Mouse (Mus musculus): ENCODE data around the gene Manbal. TPM values are rescaled to one million over a fixed set of nuclear protein-coding genes. Genes with fewer than 3 reads are reported as not detected.

Manbal gene
- polyA plus RNA-seq, 1 experiment from 2014 or later, result 21.8 TPM

DNA sequence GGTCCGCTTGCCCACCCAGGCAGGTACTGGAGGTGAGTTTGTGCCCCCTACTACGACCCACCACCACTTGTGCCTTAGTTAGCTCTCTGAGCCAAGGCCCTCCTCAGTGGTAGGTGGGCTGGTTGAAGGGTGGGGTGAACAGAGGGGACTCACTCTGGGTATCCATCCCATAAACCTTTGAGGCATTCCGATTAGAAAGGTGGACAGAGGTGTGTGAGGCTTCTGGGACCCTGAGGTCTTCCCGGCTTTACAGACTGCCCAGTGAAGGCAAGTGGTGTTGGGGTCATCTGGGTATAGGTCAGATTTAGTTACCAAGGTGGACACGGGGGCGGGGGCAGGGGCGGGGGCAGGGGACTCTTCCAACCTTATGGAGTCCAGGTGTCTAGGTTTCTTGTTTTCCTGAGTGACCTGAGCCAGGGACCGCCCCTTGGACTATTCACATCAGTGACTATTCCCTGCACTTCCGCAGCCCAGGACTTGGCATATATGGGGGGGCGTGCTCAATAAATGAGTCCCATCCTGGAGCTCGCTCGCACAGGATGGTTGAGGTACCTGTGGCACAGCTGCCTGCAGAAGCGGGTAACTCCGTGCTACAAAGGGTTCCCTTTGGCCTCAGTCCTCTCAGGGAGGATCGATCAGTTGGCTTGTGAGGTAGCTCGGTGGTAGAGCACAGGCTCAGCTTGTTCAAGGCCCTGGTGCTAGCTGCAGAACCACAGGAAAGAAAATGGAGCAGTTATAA lies 57.7 kb downstream of the Manbal start:
- Histone ChIP-seq H3K27ac (replicated peaks) (0 out of 2 replicates have a peak overlapping the region, but pooled peaks have one; percentile 53), H3K36me3 (replicated peaks) (no peaks in the 10 kb centered on the region), H3K27me3 (peaks cover 30% of the 10 kb centered on the region), H3K4me2 (peak overlapping the region; percentile 66), H3K4me1 (replicated peaks) (peaks cover 14% of the 10 kb centered on the region), H3K9ac (peak overlapping the region; percentile 50; the same call in 1 of the 2 replicates), H3K9me3 (replicated peaks) (no peaks in the 10 kb centered on the region), H3K4me3 (replicated peaks) (peak overlapping the region; percentile 59)
- ATAC-seq (ENCODE audit: insufficient read depth), result no peak
- 62% methylated on average over 16 of the region's 16 CpGs for WGBS (ENCODE audit: insufficient replicate concordance)

DNA sequence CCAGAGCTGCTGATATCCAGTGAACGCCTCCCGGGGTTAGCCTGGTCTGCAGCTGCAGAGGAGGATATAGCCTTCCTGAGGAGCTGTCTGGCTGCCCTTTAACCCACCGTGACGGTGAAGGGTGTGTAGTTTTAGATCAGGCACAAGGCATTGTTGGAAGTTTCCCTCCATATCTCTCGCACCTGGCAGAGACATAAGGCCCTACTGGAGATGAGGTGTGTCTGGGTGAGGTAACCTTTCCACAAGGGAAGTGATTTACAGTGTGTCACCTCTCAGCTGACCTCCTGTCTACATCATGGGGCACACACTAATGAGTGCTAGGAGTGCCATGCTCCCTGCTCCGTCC lies 58.2 kb downstream of the Manbal start:
- H3K9me3 ChIP-seq (replicated peaks), result no peaks in the 10 kb centered on the region
- peaks cover 14% of the 10 kb centered on the region for H3K4me1 ChIP-seq (replicated peaks)
- H3K27ac ChIP-seq (replicated peaks), result no peak overlapping the region
- ATAC-seq (ENCODE audit: insufficient read depth), result no peak
- no peak overlapping the region for H3K4me3 ChIP-seq (replicated peaks)
- H3K27me3 ChIP-seq, result peaks cover 30% of the 10 kb centered on the region
- WGBS (ENCODE audit: insufficient replicate concordance), result 53% methylated on average over 6 of the region's 6 CpGs
- no peak overlapping the region for H3K9ac ChIP-seq
- no peaks in the 10 kb centered on the region for H3K36me3 ChIP-seq (replicated peaks)
- no peak overlapping the region for H3K4me2 ChIP-seq

GRCm38 (mm10) chr2:157426171-157426570 lies 58.8 kb downstream of the Manbal start:
- 53% methylated on average over 6 of the region's 6 CpGs for WGBS (ENCODE audit: insufficient replicate concordance)

GRCm38 (mm10) chr2:157427164-157427563 lies 59.8 kb downstream of the Manbal start:
- no peak overlapping the region for H3K9ac ChIP-seq
- ATAC-seq (ENCODE audit: insufficient read depth), result no peak
- H3K4me1 ChIP-seq (replicated peaks), result peaks cover 14% of the 10 kb centered on the region
- no peak overlapping the region for H3K27ac ChIP-seq (replicated peaks)
- no peak overlapping the region for H3K4me3 ChIP-seq (replicated peaks)
- H3K4me2 ChIP-seq, result no peak overlapping the region
- peaks cover 30% of the 10 kb centered on the region for H3K27me3 ChIP-seq
- no peaks in the 10 kb centered on the region for H3K9me3 ChIP-seq (replicated peaks)
- WGBS (ENCODE audit: insufficient replicate concordance), result 62% methylated on average over 5 of the region's 5 CpGs
- H3K36me3 ChIP-seq (replicated peaks), result no peaks in the 10 kb centered on the region

More at GRCm38 (mm10) chr2:157426171-157426570, 58.8 kb downstream of the Manbal start:
- H3K36me3 ChIP-seq (replicated peaks), result no peaks in the 10 kb centered on the region
- H3K4me3 ChIP-seq (replicated peaks), result no peak overlapping the region
- ATAC-seq (ENCODE audit: insufficient read depth), result no peak
- H3K4me1 ChIP-seq (replicated peaks), result peaks cover 14% of the 10 kb centered on the region
- peaks cover 30% of the 10 kb centered on the region for H3K27me3 ChIP-seq
- H3K27ac ChIP-seq (replicated peaks), result no peak overlapping the region
- H3K9me3 ChIP-seq (replicated peaks), result no peaks in the 10 kb centered on the region
- no peak overlapping the region for H3K9ac ChIP-seq
- no peak overlapping the region for H3K4me2 ChIP-seq

- Histone ChIP-seq H3K4me1 (replicated peaks) (peaks cover 5% of the 10 kb centered on the region), H3K36me3 (replicated peaks) (no peaks in the 10 kb centered on the region), H3K27ac (replicated peaks) (no peak overlapping the region), H3K4me2 (no peak overlapping the region), H3K4me3 (replicated peaks) (no peak overlapping the region), H3K27me3 (peaks cover 21% of the 10 kb centered on the region), H3K9me3 (replicated peaks) (no peaks in the 10 kb centered on the region), H3K9ac (no peak overlapping the region)
- 21% methylated on average over 13 of the region's 13 CpGs for WGBS (ENCODE audit: insufficient replicate concordance)
- no peak for ATAC-seq (ENCODE audit: insufficient read depth)
Observed at GRCm38 (mm10) chr2:157428351-157429139, 61.2 kb downstream of the Manbal start.

DNA sequence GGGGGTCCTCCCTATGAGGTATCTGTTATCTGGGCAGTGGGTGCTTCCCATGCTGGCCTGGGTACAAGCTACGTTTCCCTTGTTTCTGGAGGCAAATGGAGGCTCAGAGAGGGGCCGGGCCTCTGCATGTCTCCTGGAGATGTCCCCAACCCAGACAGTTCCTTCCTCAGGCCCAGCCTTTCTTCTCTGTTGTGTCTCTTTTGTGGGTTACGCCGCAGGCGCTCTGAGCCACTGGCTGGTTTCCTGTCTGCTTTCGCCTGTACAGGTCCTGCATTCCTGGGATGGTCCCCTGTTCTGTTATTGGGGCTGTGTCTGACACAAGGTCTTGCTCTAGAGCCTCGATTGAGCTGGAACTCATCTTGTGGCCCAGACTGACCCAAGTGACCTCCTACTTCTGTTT lies 62.3 kb downstream of the Manbal start:
- Histone ChIP-seq H3K27ac (replicated peaks) (no peak overlapping the region), H3K9ac (no peak overlapping the region), H3K36me3 (replicated peaks) (no peaks in the 10 kb centered on the region), H3K9me3 (replicated peaks) (no peaks in the 10 kb centered on the region), H3K4me2 (no peak overlapping the region), H3K4me3 (replicated peaks) (no peak overlapping the region), H3K27me3 (peaks cover 9% of the 10 kb centered on the region), H3K4me1 (replicated peaks) (peaks cover 6% of the 10 kb centered on the region; the same call in 1 of the 2 replicates)
- 30% methylated on average over 7 of the region's 7 CpGs for WGBS (ENCODE audit: insufficient replicate concordance)
- no peak for ATAC-seq (ENCODE audit: insufficient read depth)

DNA sequence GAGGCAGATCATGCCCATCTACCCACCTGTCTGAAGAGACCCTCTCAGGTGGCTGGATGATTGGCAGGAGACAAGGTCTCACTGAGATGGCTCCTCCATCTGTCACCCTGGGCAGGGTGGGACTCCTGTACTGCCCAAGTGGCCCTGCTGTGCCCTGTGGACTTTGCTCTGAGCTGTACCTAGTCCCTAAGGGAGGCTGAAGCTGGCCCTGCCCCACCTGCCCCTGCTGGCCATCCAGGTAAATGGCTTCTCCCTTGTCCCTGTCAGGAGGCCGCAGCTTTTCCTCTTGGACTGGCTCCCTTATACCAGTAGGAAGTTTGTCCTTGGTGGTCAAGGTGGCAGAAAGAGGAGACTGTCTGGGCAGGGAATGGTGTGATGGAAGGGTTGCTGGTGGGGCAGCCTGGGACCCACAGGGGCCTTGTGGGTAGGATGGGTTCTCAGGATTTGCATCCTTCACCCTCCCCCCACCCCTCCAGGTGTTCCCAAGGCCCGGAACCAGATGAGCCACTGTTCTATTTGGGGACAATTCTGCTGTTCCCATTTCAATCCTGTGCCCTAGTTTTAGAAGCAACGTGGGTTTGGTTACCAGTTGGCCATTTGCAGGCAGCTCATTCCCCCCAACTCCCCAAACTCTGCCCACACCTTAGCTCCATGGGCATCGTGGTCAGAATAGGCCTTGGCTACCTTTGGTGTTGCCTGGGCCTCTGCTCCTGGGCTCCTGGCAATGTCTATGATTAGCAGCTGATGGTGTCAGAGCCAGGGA lies 63.5 kb downstream of the Manbal start:
- Histone ChIP-seq H3K4me1 (replicated peaks) (peaks cover 6% of the 10 kb centered on the region; the same call in 1 of the 2 replicates), H3K4me2 (no peak overlapping the region), H3K36me3 (replicated peaks) (no peaks in the 10 kb centered on the region), H3K27ac (replicated peaks) (no peak overlapping the region), H3K4me3 (replicated peaks) (no peak overlapping the region), H3K9ac (no peak overlapping the region), H3K9me3 (replicated peaks) (no peaks in the 10 kb centered on the region), H3K27me3 (no peaks in the 10 kb centered on the region; the same call in 1 of the 2 replicates)
- 44% methylated on average over 4 of the region's 4 CpGs for WGBS (ENCODE audit: insufficient replicate concordance)
- no peak for ATAC-seq (ENCODE audit: insufficient read depth)

- WGBS (ENCODE audit: insufficient replicate concordance), result 62% methylated on average over 5 of the region's 5 CpGs
- Histone ChIP-seq H3K27ac (replicated peaks) (no peak overlapping the region), H3K4me1 (replicated peaks) (peaks cover 6% of the 10 kb centered on the region; the same call in 1 of the 2 replicates), H3K4me3 (replicated peaks) (no peak overlapping the region), H3K9me3 (replicated peaks) (no peaks in the 10 kb centered on the region), H3K27me3 (no peaks in the 10 kb centered on the region; the same call in 1 of the 2 replicates), H3K9ac (no peak overlapping the region), H3K4me2 (no peak overlapping the region), H3K36me3 (replicated peaks) (no peaks in the 10 kb centered on the region)
- no peak for ATAC-seq (ENCODE audit: insufficient read depth)
Observed at GRCm38 (mm10) chr2:157431912-157432311, 64.5 kb downstream of the Manbal start.

DNA sequence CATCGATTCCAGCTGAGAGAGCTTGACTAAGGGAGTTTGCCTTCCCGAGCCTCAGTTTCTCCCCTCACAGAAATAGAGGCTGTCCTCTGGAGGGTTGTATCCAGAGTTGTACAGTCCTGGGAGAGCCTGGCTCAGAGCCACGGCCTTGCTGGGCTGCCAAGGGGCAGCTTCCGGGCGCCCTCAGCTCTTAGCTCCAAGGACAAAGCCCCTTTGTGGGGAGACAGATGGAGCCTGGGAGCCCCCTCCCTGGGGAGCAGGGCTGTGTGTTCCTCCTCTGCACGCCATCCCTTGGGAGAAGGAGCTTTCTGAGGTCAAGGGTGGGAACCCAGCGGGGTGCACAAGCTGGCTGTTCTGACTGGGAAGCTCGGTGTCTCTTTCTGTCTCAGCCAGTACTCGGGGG lies 65.1 kb downstream of the Manbal start:
- 54% methylated on average over 9 of the region's 9 CpGs for WGBS (ENCODE audit: insufficient replicate concordance)
- Histone ChIP-seq H3K4me1 (replicated peaks) (peaks cover 6% of the 10 kb centered on the region; the same call in 1 of the 2 replicates), H3K27ac (replicated peaks) (no peak overlapping the region), H3K27me3 (no peaks in the 10 kb centered on the region), H3K9ac (no peak overlapping the region), H3K36me3 (replicated peaks) (no peaks in the 10 kb centered on the region), H3K9me3 (replicated peaks) (no peaks in the 10 kb centered on the region), H3K4me3 (replicated peaks) (no peak overlapping the region), H3K4me2 (no peak overlapping the region)
- no peak for ATAC-seq (ENCODE audit: insufficient read depth)

DNA sequence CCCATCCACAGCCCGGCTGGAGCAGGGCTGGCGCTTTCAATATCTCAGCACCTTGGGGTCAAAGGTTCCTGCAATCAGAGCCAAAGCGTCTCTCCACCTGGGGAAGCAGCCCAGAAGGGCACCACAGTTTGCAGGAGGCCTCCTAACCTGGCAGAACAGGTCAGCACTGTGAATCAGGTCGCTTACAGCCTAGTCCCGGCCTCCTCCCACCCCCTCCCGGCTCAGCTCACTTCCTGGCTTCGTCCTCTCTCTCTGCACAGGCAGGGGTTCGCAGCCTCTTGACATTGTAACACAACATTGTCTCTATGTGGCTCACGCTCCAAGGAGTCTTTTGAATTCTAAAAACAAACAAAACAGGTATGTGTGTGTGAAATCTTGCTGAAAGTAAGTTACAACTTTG lies 66.6 kb downstream of the Manbal start:
- Histone ChIP-seq H3K36me3 (replicated peaks) (no peaks in the 10 kb centered on the region), H3K27me3 (no peaks in the 10 kb centered on the region), H3K27ac (replicated peaks) (no peak overlapping the region), H3K4me3 (replicated peaks) (no peak overlapping the region), H3K4me2 (no peak overlapping the region), H3K4me1 (replicated peaks) (peaks cover 6% of the 10 kb centered on the region; the same call in 1 of the 2 replicates), H3K9me3 (replicated peaks) (no peaks in the 10 kb centered on the region), H3K9ac (no peak overlapping the region)
- ATAC-seq (ENCODE audit: insufficient read depth), result no peak
- WGBS (ENCODE audit: insufficient replicate concordance), result 44% methylated on average over 9 of the region's 9 CpGs

DNA sequence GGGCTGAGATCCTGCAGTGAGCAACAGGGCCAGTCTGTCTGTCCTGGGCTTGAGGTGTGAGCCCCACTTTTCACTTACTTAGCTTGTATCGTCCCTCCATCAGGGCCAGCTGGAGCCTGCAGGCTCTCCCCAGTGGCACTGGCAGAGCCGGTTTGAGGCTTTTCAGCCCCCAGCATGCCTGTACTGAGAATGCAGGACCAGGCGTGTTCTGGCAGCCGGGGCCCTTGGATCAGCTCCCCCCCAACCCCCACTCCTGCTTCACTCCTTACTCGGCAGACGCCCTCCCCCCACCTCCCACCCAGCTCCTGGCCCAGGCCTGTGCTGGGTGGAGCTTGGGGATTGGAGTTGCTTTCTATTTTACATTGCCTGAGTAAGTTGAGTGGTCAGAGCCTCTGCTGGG lies 67.1 kb downstream of the Manbal start:
- ATAC-seq (ENCODE audit: insufficient read depth), result no peak
- H3K9ac ChIP-seq, result no peak overlapping the region
- no peaks in the 10 kb centered on the region for H3K9me3 ChIP-seq (replicated peaks)
- no peak overlapping the region for H3K27ac ChIP-seq (replicated peaks)
- H3K4me2 ChIP-seq, result no peak overlapping the region
- H3K36me3 ChIP-seq (replicated peaks), result no peaks in the 10 kb centered on the region
- peaks cover 6% of the 10 kb centered on the region; the same call in 1 of the 2 replicates for H3K4me1 ChIP-seq (replicated peaks)
- no peak overlapping the region for H3K4me3 ChIP-seq (replicated peaks)
- WGBS (ENCODE audit: insufficient replicate concordance), result 53% methylated on average over 6 of the region's 6 CpGs
- H3K27me3 ChIP-seq, result no peaks in the 10 kb centered on the region
